ENCODE assay signal across 8 mouse cellular contexts in genomic region chr9:71485475-71486094, GRCm38 (mm10). TPM values are rescaled to one million over a fixed set of nuclear protein-coding genes. Genes with fewer than 3 reads are reported as not detected.
DNase-seq lines count a peak whose midpoint lies in the region; ATAC-seq lines count a peak whose summit lies in the region.

Gene Polr2m (minus strand): TSS chr9:71485935.

- peak within 1 kb of the TSS; percentile 99 for H3K4me3 ChIP-seq in heart, embryonic 10.5 days
- H3K4me3 ChIP-seq in kidney, embryonic 15.5 days (replicated peaks) = peak within 1 kb of the TSS; percentile 94

- no peaks in the 10 kb centered on the region for H3K27me3 ChIP-seq in heart, embryonic 10.5 days (ENCODE audit: insufficient read depth, poor library complexity, severe bottlenecking)
- no peaks in the 10 kb centered on the region for H3K27me3 ChIP-seq in kidney, embryonic 15.5 days

- peak; percentile 97 for DNase-seq in B cell, adult 2 months
- peak; percentile 98 for DNase-seq in brain, adult 2 months (ENCODE audit: low read depth, low spot score)
- DNase-seq in heart, embryonic 10.5 days (ENCODE audit: low spot score) = peak; percentile 97
- peak; percentile 91 for DNase-seq in liver
- peak; percentile 91 to 93 for DNase-seq in spleen, postnatal 4 days (ENCODE audit: low spot score in 2 of 2)

- peak within 1 kb of the TSS; percentile 100 for H3K9ac ChIP-seq in kidney, embryonic 15.5 days

- WGBS in heart, embryonic 10.5 days = under 1% methylated on average over 70 of the region's 70 CpGs
- WGBS in kidney, embryonic 15.5 days = under 1% methylated on average over 70 of the region's 70 CpGs

- peak within 1 kb of the TSS; percentile 58 for H3K4me2 ChIP-seq in kidney, embryonic 15.5 days

- ATAC-seq in erythroblast, adult 5-6 weeks (replicated peaks; ENCODE audit: low FRiP score, poor library complexity, severe bottlenecking) = peak; percentile 91
- ATAC-seq in kidney, embryonic 15.5 days (replicated peaks; ENCODE audit: low FRiP score) = peak; percentile 96
- ATAC-seq in monocyte, adult 5-6 weeks (replicated peaks; ENCODE audit: insufficient number of reproducible peaks, low FRiP score, low TSS enrichment, poor library complexity, severe bottlenecking) = peak; percentile 99

- peak within 1 kb of the TSS; percentile 100 for H3K27ac ChIP-seq in heart, embryonic 10.5 days
- peak within 1 kb of the TSS; percentile 97 for H3K27ac ChIP-seq in kidney, embryonic 15.5 days

- H3K4me1 ChIP-seq in heart, embryonic 10.5 days = peaks cover 14% of the 10 kb centered on the region
- peaks cover 31% of the 10 kb centered on the region for H3K4me1 ChIP-seq in kidney, embryonic 15.5 days

- peaks cover 31% of the 10 kb centered on the region for H3K36me3 ChIP-seq in heart, embryonic 10.5 days
- H3K36me3 ChIP-seq in kidney, embryonic 15.5 days = peaks cover 34% of the 10 kb centered on the region

- H3K9me3 ChIP-seq in heart, embryonic 10.5 days = no peaks in the 10 kb centered on the region
- H3K9me3 ChIP-seq in kidney, embryonic 15.5 days (replicated peaks) = no peaks in the 10 kb centered on the region

RNA-seq across cellular contexts. Expression of gene Polr2m, which starts in this region (rescaled TPM):
- 20.1 and 21.1 TPM in 2 replicates for total RNA-seq in erythroblast, adult 5-6 weeks (2015; ENCODE audit: low replicate concordance)
- 28.3 and 36.2 TPM in 2 replicates for total RNA-seq in erythroblast, adult 5-6 weeks (2017; ENCODE audit: low replicate concordance)
- 410 and 449 TPM in 2 replicates for polyA plus RNA-seq in heart, embryonic 10.5 days (2016; fragmentation: Nextera tagmentation; extraction: Ambion mirVana)
- polyA plus RNA-seq in kidney, embryonic 15.5 days (2015; fragmentation: Nextera tagmentation; extraction: Ambion mirVana) = 477 and 481 TPM in 2 replicates
- total RNA-seq in monocyte, adult 5-6 weeks (2017) = 79.4 to 98.1 TPM (median 94.8 TPM) in 3 replicates

Comparison
In these comparisons a context has a peak if more than half of its experiments do, and no peak if none do; other contexts are left out.
1. Peak in every context shown above with its lines: DNase-seq, ATAC-seq, H3K4me3 ChIP-seq and H3K27ac ChIP-seq.